Mouse (Mus musculus) stomach, embryonic 15.5 days (tissue): ENCODE data around the gene Nfat5. TPM values are rescaled to one million over a fixed set of nuclear protein-coding genes. Genes with fewer than 3 reads are reported as not detected.

Source experiments
- ATAC-seq: fragments of 200-750 bp; cut with Nextera tagmentation; 2 replicates; pipeline ENCODE4 v1.8.0; 2017; ENCODE audit warnings: low read depth, moderate number of reproducible peaks, moderate TSS enrichment; ENCODE audit not compliant: insufficient read depth, low FRiP score
- H3K27ac ChIP-seq: fragments of 300-500 bp; sonication (generic); 2 replicates; pipeline ENCODE4 v1.5.1; 2015; ENCODE audit warnings: mild to moderate bottlenecking, inconsistent platforms
- H3K27me3 ChIP-seq: fragments of 300-500 bp; sonication (generic); replicated peaks from 2 replicates; pipeline ENCODE4 v1.6.1; 2015; ENCODE audit warnings: inconsistent platforms
- H3K36me3 ChIP-seq: fragments of 300-500 bp; sonication (generic); 2 replicates; pipeline ENCODE4 v1.6.1; 2015; ENCODE audit warnings: inconsistent platforms
- H3K4me1 ChIP-seq: fragments of 300-500 bp; sonication (generic); 2 replicates; pipeline ENCODE4 v1.6.1; 2015; ENCODE audit warnings: inconsistent platforms
- H3K4me2 ChIP-seq: fragments of 300-500 bp; sonication (generic); 2 replicates; pipeline ENCODE4 v1.6.1; 2015; ENCODE audit warnings: mild to moderate bottlenecking, inconsistent platforms
- H3K4me3 ChIP-seq: fragments of 300-500 bp; sonication (generic); replicated peaks from 2 replicates; pipeline ENCODE4 v1.5.1; 2015; ENCODE audit warnings: inconsistent platforms
- H3K9ac ChIP-seq: fragments of 300-500 bp; sonication (generic); 2 replicates; pipeline ENCODE4 v1.6.1; 2015; ENCODE audit warnings: inconsistent platforms
- H3K9me3 ChIP-seq: fragments of 300-500 bp; sonication (generic); 2 replicates; pipeline ENCODE4 v1.6.1; 2016; ENCODE audit warnings: inconsistent platforms
- WGBS: fragments of 180-500 bp; shearing (Covaris S2); methylation state at CpG from one replicate; pipeline ENCODE4 v1.1.7; 2015; 5-methylcytosine and 5-hydroxymethylcytosine counted together
- polyA plus RNA-seq: library from polyadenylated mRNA; unstranded; fragments of >200 nt; fragmentation: Nextera tagmentation; extraction: Ambion mirVana; gene quantifications from 2 replicates; pipeline ENCODE4 v1.2.1, GENCODE M21; 2015

Gene Nfat5
- polyA plus RNA-seq, 1 experiment from 2014 or later = 11.5 TPM

- no peak for ATAC-seq
- Histone ChIP-seq H3K27me3 (no peaks in the 10 kb centered on the region), H3K9me3 (no peaks in the 10 kb centered on the region), H3K4me1 (no peaks in the 10 kb centered on the region), H3K9ac (no peak overlapping the region), H3K4me2 (no peak overlapping the region), H3K4me3 (no peak overlapping the region), H3K27ac (no peak overlapping the region), H3K36me3 (peaks cover 4% of the 10 kb centered on the region)
- 92% methylated on average over 2 of the region's 2 CpGs for WGBS
Observed at GRCm38 (mm10) chr8:107385063-107385462, 91.8 kb downstream of the Nfat5 start.

- Histone ChIP-seq H3K4me3 (no peak overlapping the region), H3K4me1 (no peaks in the 10 kb centered on the region)
- 46% methylated on average over 5 of the region's 5 CpGs for WGBS
Observed at GRCm38 (mm10) chr8:107386171-107386570, 92.9 kb downstream of the Nfat5 start.

GRCm38 (mm10) chr8:107386642-107387041 is 93.4 kb downstream of the Nfat5 start:
- no peak for ATAC-seq
- Histone ChIP-seq H3K36me3 (no peaks in the 10 kb centered on the region), H3K4me1 (no peaks in the 10 kb centered on the region), H3K4me2 (no peak overlapping the region), H3K9ac (no peak overlapping the region), H3K27me3 (no peaks in the 10 kb centered on the region), H3K9me3 (no peaks in the 10 kb centered on the region), H3K27ac (no peak overlapping the region), H3K4me3 (no peak overlapping the region)
- WGBS = 25% methylated on average over 3 of the region's 3 CpGs

More at GRCm38 (mm10) chr8:107386171-107386570, 92.9 kb downstream of the Nfat5 start:
- no peaks in the 10 kb centered on the region for H3K36me3 ChIP-seq
- no peak overlapping the region for H3K27ac ChIP-seq
- no peaks in the 10 kb centered on the region for H3K27me3 ChIP-seq
- no peak for ATAC-seq
- H3K4me2 ChIP-seq = no peak overlapping the region
- no peaks in the 10 kb centered on the region for H3K9me3 ChIP-seq
- H3K9ac ChIP-seq = no peak overlapping the region

DNA sequence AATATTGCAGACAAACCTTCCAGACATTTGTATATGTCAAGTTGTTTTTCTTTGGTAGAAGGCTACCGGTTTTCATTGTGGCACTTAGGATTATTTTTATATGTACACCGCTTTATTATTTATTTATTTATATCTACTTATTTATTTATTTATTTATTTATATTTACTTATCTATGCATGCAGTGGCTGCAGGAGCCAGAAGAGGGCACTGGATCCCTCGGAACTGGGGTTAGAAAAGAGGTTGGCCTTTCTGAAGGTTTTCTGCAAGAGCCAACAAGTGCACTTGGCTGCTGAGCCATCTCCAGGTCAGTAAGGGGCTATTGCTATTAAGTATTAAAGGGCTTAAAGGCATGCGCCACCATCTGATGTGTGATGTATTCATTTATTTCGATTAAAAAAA is 94.6 kb downstream of the Nfat5 start:
- no peak for ATAC-seq
- no peaks in the 10 kb centered on the region for H3K4me1 ChIP-seq
- H3K27me3 ChIP-seq = no peaks in the 10 kb centered on the region
- no peaks in the 10 kb centered on the region for H3K9me3 ChIP-seq
- 67% methylated on average over 5 of the region's 5 CpGs for WGBS
- no peak overlapping the region for H3K9ac ChIP-seq
- no peak overlapping the region for H3K27ac ChIP-seq
- H3K4me3 ChIP-seq = no peak overlapping the region
- no peak overlapping the region for H3K4me2 ChIP-seq
- H3K36me3 ChIP-seq = no peaks in the 10 kb centered on the region

DNA sequence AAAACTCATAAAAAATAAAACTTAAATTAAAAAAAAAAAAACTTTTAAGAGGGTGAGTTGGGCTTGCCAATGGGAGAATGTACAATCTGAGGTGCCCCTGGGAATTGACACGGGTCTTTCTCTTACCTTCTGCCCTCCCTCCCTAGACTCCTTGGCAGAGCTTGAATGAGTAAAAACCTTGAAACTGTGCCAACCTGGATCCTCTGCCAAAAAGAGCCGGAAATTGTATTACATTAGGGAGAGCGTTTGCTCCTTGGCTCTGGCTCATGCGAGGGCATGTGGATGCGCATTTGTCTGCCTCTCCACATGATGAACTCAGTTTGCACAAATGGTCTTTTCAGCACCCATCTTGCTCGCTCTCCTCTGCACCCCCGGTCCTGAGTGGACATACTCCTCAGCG is 96.3 kb downstream of the Nfat5 start:
- H3K36me3 ChIP-seq = no peaks in the 10 kb centered on the region
- no peak for ATAC-seq
- 45% methylated on average over 8 of the region's 8 CpGs for WGBS

GRCm38 (mm10) chr8:107390476-107391135 is 97.3 kb downstream of the Nfat5 start:
- WGBS = 90% methylated on average over 16 of the region's 16 CpGs
- Histone ChIP-seq H3K9ac (no peak overlapping the region), H3K27ac (no peak overlapping the region)

More for the DNA sequence above, 96.3 kb downstream of the Nfat5 start:
- H3K9ac ChIP-seq = no peak overlapping the region
- no peaks in the 10 kb centered on the region for H3K4me1 ChIP-seq
- H3K27ac ChIP-seq = no peak overlapping the region
- H3K4me3 ChIP-seq = no peak overlapping the region
- no peak overlapping the region for H3K4me2 ChIP-seq
- H3K9me3 ChIP-seq = no peaks in the 10 kb centered on the region
- no peaks in the 10 kb centered on the region for H3K27me3 ChIP-seq

GRCm38 (mm10) chr8:107391136-107391516 is 97.9 kb downstream of the Nfat5 start:
- WGBS = 60% methylated on average over 4 of the region's 4 CpGs
- H3K4me2 ChIP-seq = no peak overlapping the region
- H3K9ac ChIP-seq = no peak overlapping the region
- no peaks in the 10 kb centered on the region for H3K9me3 ChIP-seq
- no peaks in the 10 kb centered on the region for H3K36me3 ChIP-seq
- no peaks in the 10 kb centered on the region for H3K4me1 ChIP-seq
- H3K27me3 ChIP-seq = no peaks in the 10 kb centered on the region
- H3K4me3 ChIP-seq = no peak overlapping the region
- ATAC-seq = no peak
- H3K27ac ChIP-seq = no peak overlapping the region

More at GRCm38 (mm10) chr8:107390476-107391135, 97.3 kb downstream of the Nfat5 start:
- Histone ChIP-seq H3K4me2 (no peak overlapping the region), H3K4me3 (no peak overlapping the region), H3K36me3 (no peaks in the 10 kb centered on the region), H3K9me3 (no peaks in the 10 kb centered on the region), H3K4me1 (no peaks in the 10 kb centered on the region), H3K27me3 (no peaks in the 10 kb centered on the region)
- ATAC-seq = no peak

GRCm38 (mm10) chr8:107395397-107395796 is 102.1 kb downstream of the Nfat5 start:
- ATAC-seq = no peak
- H3K27me3 ChIP-seq = no peaks in the 10 kb centered on the region

GRCm38 (mm10) chr8:107396106-107396670 is 102.9 kb downstream of the Nfat5 start:
- H3K4me2 ChIP-seq = no peak overlapping the region
- no peak overlapping the region for H3K4me3 ChIP-seq
- no peaks in the 10 kb centered on the region for H3K36me3 ChIP-seq
- WGBS = 82% methylated on average over 10 of the region's 10 CpGs
- peaks cover 4% of the 10 kb centered on the region; the same call in 1 of the 2 replicates for H3K4me1 ChIP-seq
- H3K9me3 ChIP-seq = no peaks in the 10 kb centered on the region
- H3K27me3 ChIP-seq = no peaks in the 10 kb centered on the region
- H3K9ac ChIP-seq = no peak overlapping the region
- no peak for ATAC-seq
- H3K27ac ChIP-seq = no peak overlapping the region

More at GRCm38 (mm10) chr8:107395397-107395796, 102.1 kb downstream of the Nfat5 start:
- no peaks in the 10 kb centered on the region for H3K9me3 ChIP-seq
- H3K9ac ChIP-seq = no peak overlapping the region
- no peaks in the 10 kb centered on the region for H3K36me3 ChIP-seq
- no peak overlapping the region for H3K27ac ChIP-seq
- H3K4me3 ChIP-seq = no peak overlapping the region
- H3K4me2 ChIP-seq = no peak overlapping the region
- peaks cover 4% of the 10 kb centered on the region; the same call in 1 of the 2 replicates for H3K4me1 ChIP-seq

GRCm38 (mm10) chr8:107397665-107398064 is 104.4 kb downstream of the Nfat5 start:
- Histone ChIP-seq H3K4me2 (no peak overlapping the region), H3K27me3 (no peaks in the 10 kb centered on the region), H3K9me3 (no peaks in the 10 kb centered on the region), H3K4me1 (peaks cover 14% of the 10 kb centered on the region; the same call in 1 of the 2 replicates), H3K4me3 (no peak overlapping the region), H3K9ac (no peak overlapping the region), H3K36me3 (no peaks in the 10 kb centered on the region), H3K27ac (no peak overlapping the region)
- WGBS = 34% methylated on average over 12 of the region's 12 CpGs
- ATAC-seq = no peak

- 39% methylated on average over 9 of the region's 9 CpGs for WGBS
- no peak for ATAC-seq
- no peaks in the 10 kb centered on the region for H3K27me3 ChIP-seq
- no peaks in the 10 kb centered on the region for H3K36me3 ChIP-seq
- H3K4me1 ChIP-seq = peaks cover 14% of the 10 kb centered on the region; the same call in 1 of the 2 replicates
- no peaks in the 10 kb centered on the region for H3K9me3 ChIP-seq
- H3K4me3 ChIP-seq = no peak overlapping the region
- no peak overlapping the region for H3K27ac ChIP-seq
- H3K4me2 ChIP-seq = no peak overlapping the region
- H3K9ac ChIP-seq = no peak overlapping the region
Observed at GRCm38 (mm10) chr8:107399495-107399894, 106.2 kb downstream of the Nfat5 start.

DNA sequence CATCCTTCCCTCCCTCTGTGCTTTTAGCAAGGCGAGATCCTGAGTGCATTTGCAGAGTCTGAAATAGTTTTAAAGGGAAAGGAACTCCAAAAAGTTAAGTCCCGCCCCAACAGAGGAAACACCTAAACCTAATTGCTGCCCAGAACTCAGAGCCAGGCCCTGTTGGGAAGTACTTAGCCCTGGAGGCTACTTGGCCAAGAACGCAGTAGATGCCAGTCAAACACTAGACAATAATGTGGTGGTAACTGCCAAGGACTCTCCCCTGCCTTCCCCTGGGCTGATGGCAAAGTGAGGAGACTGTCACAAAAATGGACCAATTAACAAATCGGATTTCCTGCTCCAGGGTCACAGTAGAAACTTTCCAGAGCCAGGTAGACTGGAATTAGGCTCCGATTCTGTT is 108.6 kb downstream of the Nfat5 start:
- 0 out of 2 replicates have a peak overlapping the region, but pooled peaks have one; percentile 58 for H3K4me2 ChIP-seq
- no peak overlapping the region for H3K4me3 ChIP-seq
- 75% methylated on average over 5 of the region's 5 CpGs for WGBS
- H3K36me3 ChIP-seq = no peaks in the 10 kb centered on the region
- no peak for ATAC-seq
- no peaks in the 10 kb centered on the region for H3K9me3 ChIP-seq
- H3K4me1 ChIP-seq = peaks cover 14% of the 10 kb centered on the region; the same call in 1 of the 2 replicates
- H3K27me3 ChIP-seq = no peaks in the 10 kb centered on the region
- no peak overlapping the region for H3K9ac ChIP-seq
- no peak overlapping the region for H3K27ac ChIP-seq
